Mouse (Mus musculus) neural tube, embryonic 15.5 days (tissue): ENCODE measurements around the gene Oas3. TPM values are rescaled to one million over a fixed set of nuclear protein-coding genes. Genes with fewer than 3 reads are reported as not detected.

Experiments
- polyA plus RNA-seq: library from polyadenylated mRNA; unstranded; fragments of >200 nt; fragmentation: Nextera tagmentation; extraction: Ambion mirVana; gene quantifications from 2 replicates; pipeline ENCODE4 v1.2.1, GENCODE M21; 2015

Oas3 gene
- polyA plus RNA-seq, 1 experiment from 2014 or later: 0.60 TPM

Other genes with a start within 250 kb of the Oas3 start
- 20.9 and 21.7 TPM in 2 replicates for gene Tpcn1, start 189.0 kb downstream of the Oas3 start, polyA plus RNA-seq
- 1.3 and 1.5 TPM in 2 replicates for gene Iqcd, start 188.6 kb downstream of the Oas3 start, polyA plus RNA-seq
- 29.4 and 34.0 TPM in 2 replicates for gene Rita1, start 165.1 kb downstream of the Oas3 start, polyA plus RNA-seq
- 35.7 and 42.0 TPM in 2 replicates for gene Ddx54, start 164.9 kb downstream of the Oas3 start, polyA plus RNA-seq
- 0.33 and 0.80 TPM in 2 replicates for gene Cfap73, start 143.4 kb downstream of the Oas3 start, polyA plus RNA-seq
- gene Rasal1, start 128.8 kb downstream of the Oas3 start, polyA plus RNA-seq: 0.24 and 0.93 TPM in 2 replicates
- gene Dtx1, start 65.7 kb downstream of the Oas3 start, polyA plus RNA-seq: 59.9 and 61.1 TPM in 2 replicates
- 0.20 and 0.46 TPM in 2 replicates for gene Oas2, start 27.8 kb downstream of the Oas3 start, polyA plus RNA-seq
- gene Oas1e, start 17.9 kb upstream of the Oas3 start, polyA plus RNA-seq: 0.18 and 0.31 TPM in 2 replicates
- gene Oas1c, start 34.9 kb upstream of the Oas3 start, polyA plus RNA-seq: 0.55 and 0.65 TPM in 2 replicates
- not detected in 2 replicates for gene Oas1f, start 69.7 kb upstream of the Oas3 start, polyA plus RNA-seq
- gene Oas1h, start 83.8 kb upstream of the Oas3 start, polyA plus RNA-seq: not detected in 2 replicates
- gene Oas1g, start 110.0 kb upstream of the Oas3 start, polyA plus RNA-seq: 0.37 and 1.4 TPM in 2 replicates
- 1.5 and 4.1 TPM in 2 replicates for gene Oas1a, start 129.9 kb upstream of the Oas3 start, polyA plus RNA-seq
- gene Oas1d, start 136.9 kb upstream of the Oas3 start, polyA plus RNA-seq: 0.09 TPM in 1 of 2 replicates, not detected in the other
- 22.1 and 25.6 TPM in 2 replicates for gene Rph3a, start 232.4 kb upstream of the Oas3 start, polyA plus RNA-seq